Comparison of ENCODE assay signal across 25 mouse cellular contexts in genomic region chr3:46583351-46583750, GRCm38 (mm10).
DNase-seq lines count a peak whose midpoint lies in the region; TF ChIP-seq lines count a peak whose summit lies in the region.
"Had no signal": no experiment of that assay in that cellular context is flagged by ENCODE, and none has a peak within 500 bp of the region (broad histone marks: within the 10 kb centered on the region; RNA-seq: fewer than 3 reads in every experiment).

No protein-coding gene starts in this region.

- H3K27ac ChIP-seq in left cerebral cortex, adult 2 months = no peak overlapping the region
- H3K27ac ChIP-seq: embryonic facial prominence, embryonic 12.5 days; embryonic facial prominence, embryonic 15.5 days; gastrocnemius, adult 2 months; heart, embryonic 15.5 days; hindbrain, embryonic 14.5 days; hindbrain, postnatal 0 days had no signal

- TF ChIP-seq CTCF in left cerebral cortex, adult 2 months (IDR thresholded peaks at IDR 0.05) = no peak

- DNase-seq in frontal cortex, adult 2 months (ENCODE audit: extremely low spot score in 1 of 2, low spot score in 1 of 2) = peak; percentile 42 to 50
- DNase-seq in frontal cortex, postnatal 25 days (ENCODE audit: low spot score in 2 of 2) = no peak
- DNase-seq in left cerebral cortex, adult 9 months (ENCODE audit: low spot score in 2 of 2) = peak; percentile 6 to 36
- no peak for DNase-seq in left cerebral cortex, adult 2 months (ENCODE audit: extremely low spot score in 1 of 2, low spot score in 2 of 2)
- peak; percentile 71 for DNase-seq in brain, adult 2 months (ENCODE audit: low read depth, low spot score)
- DNase-seq in heart, postnatal 36 days = no peak
- DNase-seq: adrenal gland, postnatal 10 days; adrenal gland, postnatal 36 days; B cell, adult 2 months; cerebellum, adult 11 months; cerebellum, adult 2 months; cerebellum, adult 9-11 months; cerebellum, postnatal 25 days; forebrain, postnatal 0 days; gastrocnemius, adult 2 months; gastrocnemius, postnatal 14 days; heart, adult 18-20 months; heart, postnatal 10 days; heart, postnatal 4 days had no signal

- no peak overlapping the region for H3K4me3 ChIP-seq in left cerebral cortex, adult 2 months
- H3K4me3 ChIP-seq: embryonic facial prominence, embryonic 12.5 days; embryonic facial prominence, embryonic 15.5 days; gastrocnemius, adult 2 months; heart, embryonic 12.5 days; heart, embryonic 15.5 days had no signal

- intact Hi-C loops in left cerebral cortex, adult 2 months (cut with DNase I) = loop anchor here (10.0 kb wide), 1 partner anchor 239 kb away; no protein-coding TSS in a partner anchor
- intact Hi-C loops in heart, postnatal 36 days (cut with DNase I) = no loop called here

Comparison
In these comparisons a context has a peak if more than half of its experiments do, and no peak if none do; other contexts are left out.
1. DNase-seq: peak in frontal cortex, adult 2 months (2 of 2), left cerebral cortex, adult 9 months (2 of 2) and brain, adult 2 months (single experiment); none in frontal cortex, postnatal 25 days (0 of 2), left cerebral cortex, adult 2 months (0 of 2) and heart, postnatal 36 days (0 of 2).